Mouse (Mus musculus) cerebellum, postnatal 25 days (tissue): ENCODE results near the gene Tbpl2.

Source experiments
- DNase-seq, 2 experiments: peaks; one replicate each; pipeline ENCODE4 v3.0.0; 2021; ENCODE audit warnings: mixed read lengths in 2 of 2

The Tbpl2 gene

DNA sequence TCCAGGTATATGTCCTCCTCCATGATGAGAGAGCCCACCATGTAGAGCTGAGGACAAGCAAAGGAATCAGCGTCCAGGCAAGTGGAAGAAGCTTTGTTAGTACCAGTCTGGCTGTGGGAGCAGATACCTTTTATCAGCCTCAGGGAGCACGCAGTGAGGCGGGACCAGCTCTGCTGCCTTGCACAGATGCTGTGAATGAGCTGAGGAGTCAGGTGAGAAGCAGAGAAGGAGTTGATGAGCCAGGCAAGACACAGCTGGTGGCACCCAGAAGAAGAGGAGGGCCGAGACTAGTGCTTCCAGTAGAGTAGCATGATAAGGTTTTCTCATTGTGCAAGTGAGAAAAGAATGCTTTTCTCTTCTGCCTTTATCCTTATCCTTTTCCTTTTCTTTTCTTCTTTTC is at the start of gene Tbpl2:
TSS of gene Tbpl2 (minus strand) at position 101 of the 400 bp plus-strand sequence.
- no peak for DNase-seq

DNA sequence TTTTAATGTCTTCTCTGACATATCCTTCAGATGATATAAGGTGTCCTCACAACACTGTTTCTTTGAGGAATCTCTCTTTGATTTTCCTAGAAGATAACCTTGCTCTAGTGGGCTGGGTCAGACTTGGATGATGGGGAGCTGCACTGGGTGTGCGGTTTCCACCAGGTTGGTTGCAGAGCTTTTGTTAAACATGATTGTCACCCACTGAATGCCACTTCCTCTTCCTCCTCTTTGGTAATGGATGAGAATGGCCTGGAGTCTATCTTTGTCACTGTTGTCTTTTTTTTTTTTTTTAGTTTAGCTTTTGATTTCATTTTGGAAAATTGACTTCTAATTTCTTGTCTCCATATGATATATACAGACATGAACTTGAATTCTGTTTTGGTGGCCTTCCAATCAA is 38.0 kb upstream of the Tbpl2 start:
- DNase-seq, result no peak

DNA sequence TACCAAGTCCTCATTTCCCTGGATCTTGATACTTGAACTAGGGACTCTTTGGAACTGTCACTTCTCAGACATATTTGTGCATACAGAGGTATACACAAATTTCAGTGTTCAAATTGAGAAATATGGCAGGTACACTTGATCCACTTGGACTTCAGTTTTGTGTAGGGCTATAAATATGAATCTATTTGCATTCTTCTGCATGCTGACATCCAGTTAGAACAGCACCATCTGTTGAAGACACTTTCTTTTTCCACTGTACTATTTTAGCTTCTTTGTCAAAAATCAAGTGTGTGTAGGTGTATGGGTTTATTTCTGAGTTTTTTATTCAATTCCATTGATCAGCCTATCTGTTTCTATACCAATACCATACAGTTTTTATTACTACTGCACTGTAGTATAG is 12.7 kb upstream of the Tbpl2 start:
- DNase-seq, result no peak

DNA sequence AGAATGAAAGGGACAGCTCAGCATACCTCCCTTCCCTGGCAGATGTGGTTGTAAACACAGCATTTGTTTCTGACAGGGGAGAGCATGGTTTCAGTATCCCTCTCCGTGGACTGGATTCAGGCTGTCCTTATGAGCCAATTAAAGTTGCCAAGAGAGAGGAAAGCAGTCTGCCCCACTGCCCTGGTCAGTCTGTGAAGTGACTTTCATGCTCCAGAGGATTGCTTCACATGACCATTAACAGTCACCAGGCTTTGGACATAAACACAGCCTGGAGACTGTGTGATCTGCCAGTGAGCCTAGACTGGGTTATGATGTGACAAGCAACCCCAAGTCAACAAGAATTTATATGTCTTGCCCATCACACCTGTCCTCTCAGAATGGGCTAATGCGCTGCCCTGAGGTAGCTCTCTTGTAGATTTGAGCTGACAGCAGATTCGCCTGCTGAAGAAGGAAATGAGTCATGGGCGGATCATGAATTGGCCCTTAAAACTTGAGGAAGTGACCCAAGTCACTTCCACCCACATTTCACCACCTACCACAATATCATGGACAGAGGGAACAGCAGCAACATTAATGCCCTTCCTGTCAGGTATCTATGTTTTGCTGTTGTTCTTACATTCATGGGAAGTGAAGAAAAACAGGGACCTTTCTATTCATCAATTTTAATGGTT is 7.4 kb upstream of the Tbpl2 start:
- DNase-seq, result no peak

DNA sequence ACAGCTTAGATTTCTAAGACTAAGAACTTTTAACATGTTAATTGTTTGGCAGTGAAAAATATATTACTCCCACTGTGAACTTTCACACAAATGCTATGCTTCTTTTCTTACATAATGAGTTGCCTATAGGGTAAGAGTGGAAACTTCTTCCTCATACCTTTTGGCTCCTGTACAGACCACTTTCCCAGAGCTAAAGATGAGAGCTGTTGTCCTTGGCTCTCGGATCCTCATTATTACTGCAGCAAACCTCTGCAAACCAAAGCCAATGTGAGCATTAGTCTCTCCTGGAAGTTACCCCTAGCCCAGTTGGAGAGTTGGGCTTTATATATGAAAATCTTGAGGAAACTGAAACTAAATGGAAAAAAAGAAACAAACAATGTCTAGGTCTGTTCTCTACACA is 5.5 kb downstream of the Tbpl2 start:
- no peak for DNase-seq

DNA sequence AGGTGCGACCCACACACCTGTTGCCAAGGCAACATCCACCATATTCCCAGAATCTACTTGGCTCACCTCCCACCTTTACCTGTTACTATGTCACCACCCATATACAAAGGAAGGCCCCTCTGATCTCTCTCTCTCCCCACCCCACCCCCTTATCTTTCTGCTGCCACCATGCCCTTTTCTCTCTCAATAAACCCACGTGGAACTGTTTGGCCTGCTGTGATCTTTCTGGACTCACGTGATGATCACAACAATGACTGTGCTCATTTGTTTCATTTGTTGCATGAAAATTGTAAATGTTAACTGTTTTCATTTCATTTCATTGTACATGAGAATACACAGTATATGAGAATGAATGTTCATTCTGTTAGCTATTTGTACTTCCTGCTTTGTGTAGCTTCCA is 45.9 kb downstream of the Tbpl2 start:
- DNase-seq, result no peak

DNA sequence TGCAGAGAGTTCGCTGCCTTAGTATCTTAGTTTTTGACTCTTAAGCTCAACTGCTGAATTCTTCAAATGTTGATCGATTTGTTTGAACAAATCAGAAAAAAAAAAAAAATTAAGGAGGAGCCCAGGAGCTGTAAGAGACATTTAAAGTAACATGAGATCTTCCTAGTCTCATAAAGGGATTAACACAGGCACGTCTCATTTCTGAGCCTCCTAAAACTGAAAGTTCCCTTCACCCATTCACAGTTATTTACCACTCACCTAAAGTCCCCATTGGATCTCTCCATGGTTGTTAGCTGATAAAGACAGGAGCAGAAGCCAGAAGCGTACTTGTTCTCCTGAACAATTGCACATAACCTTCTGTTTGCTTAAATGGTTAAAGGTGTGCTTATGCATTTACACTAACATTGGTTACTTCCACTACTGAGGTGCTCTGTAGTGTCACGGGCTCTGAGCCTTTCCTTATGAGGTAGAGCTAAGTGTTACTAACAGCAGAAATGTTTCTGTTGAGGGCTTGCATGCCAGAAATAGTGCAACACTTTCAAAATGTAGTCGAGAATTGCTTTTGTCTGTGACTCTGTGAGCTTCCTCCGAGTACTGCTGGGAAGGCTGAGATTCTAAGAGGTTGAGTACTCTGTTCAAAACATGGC is 46.9 kb downstream of the Tbpl2 start, which contains the start of gene Hnmt:
TSS of gene Hnmt (minus strand) at position 51 of the 647 bp plus-strand sequence.
- DNase-seq, result no peak

DNA sequence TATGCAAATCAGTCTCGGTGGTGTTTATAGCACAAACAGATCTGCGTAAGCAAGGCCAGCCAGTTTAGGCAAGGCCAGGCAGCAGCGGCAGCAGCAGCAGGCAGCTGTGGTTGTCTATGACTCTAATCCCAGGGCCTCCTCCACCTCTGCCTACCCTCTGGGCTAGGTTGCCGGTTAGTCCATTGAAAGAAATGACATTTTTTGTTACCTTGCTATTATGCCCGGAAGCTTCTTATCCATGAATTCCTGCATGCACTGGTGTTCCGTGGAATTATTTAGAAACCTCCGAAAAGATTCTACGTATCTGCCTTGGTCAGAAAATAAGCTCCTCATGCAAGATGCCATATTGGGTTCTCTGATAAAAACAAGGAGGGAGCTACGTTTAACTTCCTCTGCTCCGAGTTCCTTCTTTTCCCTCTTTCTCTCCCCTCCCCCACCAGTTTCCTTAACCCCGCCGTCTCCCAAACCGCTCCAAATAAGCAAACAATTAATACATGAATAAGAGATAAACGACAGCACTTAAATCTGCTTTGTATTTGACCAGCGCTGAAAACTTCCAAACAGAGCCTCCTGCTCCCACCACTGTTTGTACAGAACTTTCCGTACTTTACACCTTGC is 47.8 kb downstream of the Tbpl2 start:
- DNase-seq, result peak; percentile 11 to 28

DNA sequence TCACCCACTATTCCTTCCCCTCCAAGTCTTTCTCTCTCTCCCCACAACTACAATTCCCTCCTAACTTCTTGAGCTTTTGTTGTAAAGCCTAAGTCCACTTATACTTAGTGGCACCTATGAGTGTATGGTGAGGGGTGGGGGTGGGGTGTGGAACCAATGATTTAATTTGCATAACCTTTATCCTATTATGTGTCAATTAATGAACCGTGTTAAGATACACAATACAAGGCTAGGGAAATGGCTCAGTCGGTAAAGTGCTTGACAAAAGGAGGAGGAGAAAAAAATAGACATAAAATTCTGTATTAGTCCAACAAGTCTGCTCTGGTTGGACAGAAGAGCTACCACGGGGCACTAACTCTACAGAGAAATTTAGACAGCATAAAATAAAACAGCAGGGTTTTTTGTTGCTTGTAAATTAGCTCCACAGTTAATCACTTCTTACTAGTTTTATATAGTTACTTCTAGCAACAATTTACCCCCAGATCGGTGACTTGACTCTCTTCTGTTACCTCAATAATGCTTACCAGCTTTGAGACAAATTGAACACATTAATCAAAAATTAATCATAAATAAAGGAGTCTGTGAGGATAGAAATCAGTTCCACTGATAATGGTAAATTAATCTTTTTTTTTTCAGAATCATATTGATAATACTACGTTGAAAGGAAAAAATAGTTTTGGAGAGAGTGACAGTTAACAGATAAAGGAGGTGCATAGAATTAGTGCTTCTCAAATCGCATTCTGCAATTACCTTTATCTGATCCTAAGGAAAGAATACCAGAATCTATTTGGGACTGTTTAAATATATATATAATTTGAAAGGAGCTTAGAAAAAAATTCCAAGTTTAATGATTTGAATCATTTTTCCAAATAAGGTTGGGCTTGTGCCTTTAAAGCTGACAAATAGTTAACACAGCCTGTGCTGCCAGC is 48.6 kb downstream of the Tbpl2 start:
- DNase-seq, result no peak

DNA sequence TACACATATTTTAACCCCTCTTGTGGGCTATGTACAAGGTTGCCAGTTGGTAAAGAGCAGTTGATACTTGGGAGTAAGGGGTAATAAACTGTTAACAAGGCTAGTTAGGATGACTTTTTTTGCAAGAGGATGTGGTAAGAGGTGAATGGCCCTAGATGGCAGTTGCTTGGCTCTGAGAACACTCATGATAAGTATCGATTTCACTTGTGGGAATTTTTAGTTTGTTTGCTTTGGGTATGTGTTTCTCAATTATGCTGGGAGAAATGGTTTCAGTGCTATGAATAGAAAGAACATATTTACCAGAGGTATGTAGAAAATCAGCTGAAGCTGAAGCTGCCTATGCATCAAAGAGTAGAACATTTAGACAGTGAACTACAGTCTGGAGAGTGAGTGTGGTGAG is 53.5 kb downstream of the Tbpl2 start:
- DNase-seq, result no peak

DNA sequence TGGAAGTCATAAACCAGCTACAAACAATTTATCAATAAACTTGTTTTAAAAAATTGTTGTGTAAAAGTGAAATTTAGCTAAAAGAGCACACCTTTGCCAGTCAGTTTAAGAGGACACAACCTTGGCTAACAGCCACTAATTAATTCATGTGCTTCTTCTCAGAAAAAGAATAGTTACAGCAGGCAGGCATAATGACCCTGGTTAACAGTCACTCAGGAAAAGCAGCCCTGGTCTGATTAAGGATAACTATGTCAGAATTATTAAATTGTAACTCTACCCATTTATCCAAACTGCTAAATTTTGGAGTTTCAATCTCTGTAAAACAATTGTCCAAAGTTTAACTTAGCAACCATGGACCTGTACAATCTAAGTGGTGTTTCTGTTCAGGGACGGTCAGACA is 55.9 kb downstream of the Tbpl2 start:
- no peak for DNase-seq
